Mouse (Mus musculus) bone marrow macrophage, adult 2 months (primary cell): ENCODE results near the gene Elmsan1.

Experiments
- CTCF ChIP-seq: IDR thresholded peaks from 2 replicates; pipeline ENCODE4 v1.5.1; 2012; ENCODE audit warnings: low read depth, mild to moderate bottlenecking, low read length, moderate library complexity
- POLR2A ChIP-seq: IDR thresholded peaks from 2 replicates; pipeline ENCODE4 v1.6.1; 2012; ENCODE audit warnings: mild to moderate bottlenecking, low read depth, low read length, borderline replicate concordance

- no peak for TF ChIP-seq CTCF
- TF ChIP-seq POLR2A = no peak
Observed at GRCm38 (mm10) chr12:84215758-84216440, 2.8 kb downstream of the Elmsan1 start.
